Mouse (Mus musculus) intestine, embryonic 14.5 days (tissue): ENCODE measurements around the gene Pax3. TPM values are rescaled to one million over a fixed set of nuclear protein-coding genes. Genes with fewer than 3 reads are reported as not detected.

Experiments
- polyA plus RNA-seq: library from polyadenylated mRNA; unstranded; fragments of >200 nt; fragmentation: Nextera tagmentation; extraction: Ambion mirVana; gene quantifications from 2 replicates; pipeline ENCODE4 v1.2.1, GENCODE M21; 2014

The Pax3 gene
- polyA plus RNA-seq, 1 experiment from 2014 or later, result not detected

Other genes starting within 250 kb of the Pax3 start
- 37.8 and 43.2 TPM in 2 replicates for gene Sgpp2, start 113.2 kb upstream of the Pax3 start, polyA plus RNA-seq